Mouse (Mus musculus): ENCODE measurements around the gene Gm20708.

Gm20708 gene

GRCm38 (mm10) chr11:117863174-117863856, 53.8 kb downstream of the Gm20708 start:
- WGBS = 49% methylated on average over 11 of the region's 11 CpGs

DNA sequence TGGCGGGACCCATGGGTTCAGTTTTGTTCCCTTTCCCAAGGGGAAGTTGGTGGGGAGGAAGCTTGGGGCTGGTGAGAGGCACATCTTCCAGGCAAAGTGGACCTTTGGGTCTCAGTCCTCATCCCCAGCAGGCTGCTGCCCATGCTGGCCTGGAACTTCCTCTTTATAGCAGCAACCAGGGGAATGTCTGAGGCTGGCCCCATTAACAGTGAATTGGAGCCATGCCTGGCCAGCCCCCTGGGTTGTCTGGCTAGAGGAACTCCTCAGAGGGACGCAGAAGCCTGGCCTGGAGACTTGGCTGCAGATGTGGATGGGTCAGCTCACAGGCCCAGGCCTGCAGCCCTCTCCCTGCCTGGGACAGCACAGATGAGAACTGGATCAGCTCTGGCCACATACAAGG, 55.3 kb downstream of the Gm20708 start:
- 78% methylated on average over 2 of the region's 2 CpGs for WGBS

DNA sequence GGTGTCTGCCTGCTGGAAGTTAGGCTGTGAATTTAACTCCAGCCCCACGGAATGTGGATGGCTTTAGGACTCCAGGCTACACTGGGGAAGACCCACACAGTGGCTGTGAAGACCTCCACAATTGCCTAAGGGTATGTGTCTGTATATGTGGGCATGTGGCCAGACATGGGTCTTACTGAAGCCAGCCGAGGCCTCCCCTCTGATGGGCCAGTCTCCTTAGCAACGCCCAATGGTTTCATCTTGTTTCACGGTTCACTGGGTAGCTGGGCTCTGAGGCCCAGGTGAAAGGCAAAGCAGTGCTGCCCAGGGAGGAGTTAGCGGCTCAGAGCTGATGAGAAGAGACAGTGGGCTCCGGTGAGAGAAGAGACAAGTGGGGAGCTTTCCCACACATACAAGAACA, 56.5 kb downstream of the Gm20708 start:
- 48% methylated on average over 6 of the region's 6 CpGs for WGBS

DNA sequence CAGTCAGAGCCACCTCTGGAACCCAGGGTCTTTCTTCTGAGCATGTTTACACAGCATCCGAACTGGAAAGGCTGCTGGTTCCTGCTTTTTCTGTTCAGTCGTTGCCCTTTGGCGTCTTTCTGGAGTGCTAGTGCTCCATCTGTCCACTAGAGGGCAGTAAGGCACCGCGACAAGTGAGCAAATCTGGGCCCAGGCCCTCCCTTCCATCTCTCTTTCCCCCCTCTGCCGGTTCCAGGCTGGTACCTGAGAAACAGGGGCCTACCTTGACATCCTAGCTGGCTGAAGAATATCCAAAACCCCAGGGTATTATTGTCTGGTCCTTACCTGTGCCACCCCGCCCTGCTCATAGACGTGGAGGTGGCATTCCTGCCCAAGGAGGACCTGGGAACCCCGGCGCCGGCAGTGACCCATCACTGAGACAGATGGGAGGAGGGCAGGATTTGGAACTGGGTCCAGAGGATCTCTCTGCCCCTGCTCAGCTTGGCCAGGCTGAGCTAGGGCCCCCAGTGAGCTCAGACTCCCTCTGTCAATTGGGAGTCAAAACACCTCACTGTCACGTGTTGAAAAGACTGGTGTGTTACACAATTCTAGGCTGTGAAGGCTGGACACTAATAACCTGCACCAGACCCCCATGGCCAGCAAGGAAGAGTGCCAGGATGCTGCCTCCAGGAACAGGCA, 61.4 kb downstream of the Gm20708 start:
- 28% methylated on average over 12 of the region's 12 CpGs for WGBS

DNA sequence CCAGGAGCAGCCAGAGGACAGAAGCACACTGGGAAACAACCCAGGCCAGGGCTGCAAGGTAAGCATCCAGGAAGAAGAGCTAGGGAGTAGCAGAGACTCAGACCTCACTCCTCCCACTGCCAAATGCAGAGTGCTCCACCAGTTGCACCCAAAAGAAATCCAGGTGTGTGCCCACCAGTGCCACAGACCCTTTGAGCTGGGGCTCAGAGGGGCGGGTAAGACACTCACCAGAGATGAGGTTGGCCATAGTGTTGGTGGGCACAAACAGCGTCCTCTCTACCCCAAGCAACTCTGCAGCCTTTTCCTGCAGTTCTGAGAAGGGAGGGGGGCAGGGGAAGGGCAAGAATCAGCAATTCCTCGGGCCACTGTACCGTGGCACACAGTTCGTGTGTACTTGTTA, 61.9 kb downstream of the Gm20708 start:
- WGBS = 83% methylated on average over 5 of the region's 5 CpGs

- 65% methylated on average over 12 of the region's 12 CpGs for WGBS
Observed at GRCm38 (mm10) chr11:117871911-117872584, 62.6 kb downstream of the Gm20708 start.

GRCm38 (mm10) chr11:117872861-117873608, 63.6 kb downstream of the Gm20708 start, which contains the start of gene Tha1:
TSS of gene Tha1 (minus strand) at chr11:117873481.
- 2% methylated on average over 51 of the region's 51 CpGs for WGBS

DNA sequence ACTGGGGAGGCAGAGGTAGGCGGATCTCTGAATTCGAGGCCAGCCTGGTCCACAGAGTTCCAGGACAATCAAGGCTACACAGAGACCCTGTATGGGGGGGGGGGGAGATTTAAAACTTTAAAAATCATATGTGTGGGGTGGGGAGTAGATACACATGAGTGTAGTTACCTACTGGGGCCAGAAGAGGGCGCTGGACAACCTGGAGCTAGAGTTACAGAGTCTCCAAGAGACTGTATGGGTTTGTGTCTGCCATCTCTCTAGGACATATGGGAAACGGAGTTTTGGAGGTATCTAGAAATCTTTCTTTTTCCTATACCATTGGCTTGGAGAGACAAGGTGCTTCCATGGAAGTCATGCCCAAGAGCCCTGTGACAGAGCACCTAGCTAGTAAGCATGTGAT, 65.0 kb downstream of the Gm20708 start:
- WGBS = 60% methylated on average over 4 of the region's 4 CpGs

GRCm38 (mm10) chr11:117875681-117876080, 66.2 kb downstream of the Gm20708 start:
- WGBS = 69% methylated on average over 6 of the region's 6 CpGs

GRCm38 (mm10) chr11:117877917-117878745, 68.7 kb downstream of the Gm20708 start:
- 16% methylated on average over 13 of the region's 13 CpGs for WGBS

DNA sequence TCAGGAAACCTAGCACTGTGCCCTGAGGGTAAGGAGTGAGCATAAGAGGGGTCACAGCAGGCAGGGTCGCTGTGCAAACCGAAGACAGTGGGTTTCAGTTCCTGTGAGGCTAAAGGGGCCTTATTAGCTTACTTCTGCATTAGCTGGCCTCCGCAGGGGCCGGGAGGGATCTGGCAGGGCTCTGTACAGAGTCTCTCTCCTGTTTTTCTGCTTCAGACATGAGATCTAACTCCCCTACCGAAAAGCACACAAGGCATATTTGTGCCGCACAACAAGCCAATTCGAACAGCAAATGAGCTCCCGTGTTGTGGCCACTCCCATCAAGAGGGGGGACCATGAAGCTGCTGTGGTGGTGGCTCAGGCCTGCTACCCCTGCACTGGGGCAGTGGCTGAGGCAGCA, 69.4 kb downstream of the Gm20708 start:
- 34% methylated on average over 8 of the region's 8 CpGs for WGBS

GRCm38 (mm10) chr11:117879676-117880075, 70.2 kb downstream of the Gm20708 start:
- 95% methylated on average over 6 of the region's 6 CpGs for WGBS

DNA sequence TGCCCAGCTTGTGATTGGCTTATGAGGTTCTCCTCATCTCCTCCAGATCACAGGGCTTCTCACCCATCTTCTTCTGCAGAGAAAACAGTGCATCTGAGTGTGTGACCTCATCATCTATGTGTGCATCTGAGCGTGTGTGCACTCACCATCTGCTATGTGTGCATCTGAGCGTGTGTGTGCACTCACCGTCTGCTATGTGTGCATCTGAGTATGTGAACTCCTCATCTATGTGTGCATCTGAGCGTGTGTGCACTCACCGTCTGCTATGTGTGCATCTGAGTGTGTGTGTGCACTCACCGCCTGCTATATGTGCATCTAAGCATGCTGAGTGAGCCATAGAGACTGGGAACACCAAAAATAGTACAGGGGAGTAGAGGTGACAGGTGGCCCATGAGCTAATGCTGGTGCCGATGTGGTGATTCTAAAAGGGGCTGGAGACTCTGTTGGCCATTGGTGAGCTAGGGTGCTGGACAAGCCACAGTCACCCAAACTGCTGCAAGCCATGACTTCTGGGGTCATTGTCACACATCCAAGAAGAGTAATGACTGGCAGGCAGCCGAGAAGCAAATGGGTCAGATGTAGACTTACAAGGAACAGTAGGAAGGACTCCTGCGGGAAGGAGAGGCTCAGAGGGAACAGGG, 71.0 kb downstream of the Gm20708 start:
- 90% methylated on average over 9 of the region's 9 CpGs for WGBS

GRCm38 (mm10) chr11:117880977-117881358, 71.5 kb downstream of the Gm20708 start:
- WGBS = 82% methylated on average over 6 of the region's 6 CpGs

GRCm38 (mm10) chr11:117881787-117882186, 72.3 kb downstream of the Gm20708 start:
- WGBS = 48% methylated on average over 8 of the region's 8 CpGs

DNA sequence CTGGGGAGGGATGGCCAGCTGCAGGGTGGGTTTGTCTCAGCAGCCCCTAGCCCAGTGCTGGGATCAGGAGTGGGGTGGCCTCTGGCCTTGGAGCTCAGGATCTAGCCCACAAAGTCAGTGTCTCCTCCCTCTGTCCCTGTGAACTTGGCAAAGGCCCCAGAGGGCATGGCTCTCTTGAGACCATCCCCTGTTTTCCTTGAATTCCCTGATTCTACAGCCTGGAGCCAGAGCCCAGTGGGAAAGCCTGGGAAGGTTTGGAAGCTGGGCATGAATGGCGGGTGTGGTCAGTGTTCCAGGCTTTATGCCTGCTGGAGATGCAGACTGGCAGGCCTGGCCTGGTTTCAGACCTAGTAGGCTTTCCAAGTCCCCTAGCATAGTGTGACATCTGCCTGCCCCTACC, 72.7 kb downstream of the Gm20708 start:
- 88% methylated on average over 1 of the region's 1 CpGs for WGBS

DNA sequence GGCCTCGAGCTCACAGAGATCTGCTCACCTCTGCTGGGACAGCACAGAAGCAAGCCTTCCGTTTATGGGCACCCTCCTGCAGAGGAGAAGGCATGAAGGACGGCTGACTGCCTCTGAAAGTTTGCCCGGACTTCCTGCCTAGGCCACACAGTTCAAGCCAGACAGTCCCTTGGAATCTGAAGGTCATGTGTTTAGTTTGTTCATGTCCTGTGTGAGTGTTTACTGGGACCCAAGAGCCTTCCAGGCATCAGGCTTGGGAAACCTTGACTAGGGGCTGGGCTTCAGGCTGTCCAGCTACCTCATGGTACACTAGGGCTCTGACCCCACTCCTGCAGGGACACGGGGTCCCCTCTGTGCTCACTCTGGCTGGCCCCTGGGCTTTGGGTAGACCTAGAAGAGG, 76.5 kb downstream of the Gm20708 start:
- 78% methylated on average over 5 of the region's 5 CpGs for WGBS

DNA sequence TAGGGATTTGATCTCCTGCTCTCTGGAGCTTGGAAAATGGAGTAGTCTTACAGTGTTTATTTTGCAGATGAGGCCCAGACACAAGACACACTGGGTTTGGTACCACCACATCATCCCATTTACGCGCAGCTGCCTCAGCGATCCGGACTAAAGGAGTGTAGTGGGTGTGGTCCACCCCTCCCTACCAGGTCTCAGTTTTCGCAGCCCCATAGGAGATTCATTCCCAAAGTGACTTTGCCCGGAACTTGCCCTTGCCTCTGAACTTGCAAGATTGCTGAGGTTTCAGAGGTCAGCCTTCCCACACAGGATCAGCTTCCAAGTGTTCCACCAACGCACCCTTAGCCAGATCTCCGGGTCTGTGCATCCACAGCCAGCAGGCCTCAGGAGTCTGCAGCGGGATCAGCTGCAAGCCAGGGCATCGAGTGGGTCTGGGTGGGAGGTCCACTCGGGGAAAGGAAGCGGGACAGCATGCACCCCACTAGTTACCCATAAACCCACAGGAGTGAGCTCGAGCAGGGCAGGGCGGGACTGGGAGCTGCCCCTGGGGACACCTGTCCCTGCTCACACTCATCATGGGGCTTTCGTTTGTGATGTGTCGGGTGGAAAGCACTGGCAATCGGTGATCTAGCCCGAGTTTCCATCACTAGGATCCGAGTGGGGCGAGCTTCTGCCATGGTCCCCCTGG, 78.8 kb downstream of the Gm20708 start:
- WGBS = 72% methylated on average over 20 of the region's 20 CpGs

GRCm38 (mm10) chr11:117888853-117889822, 79.7 kb downstream of the Gm20708 start:
- 26% methylated on average over 33 of the region's 33 CpGs for WGBS

Data from cerebral cortex, adult 2 months (tissue).